Mouse (Mus musculus) midbrain, embryonic 11.5 days (tissue): Measurements from ENCODE around the gene Alpl. TPM values are rescaled to one million over a fixed set of nuclear protein-coding genes. Genes with fewer than 3 reads are reported as not detected.

Experiments
- ATAC-seq: fragments of 200-750 bp; cut with Nextera tagmentation; 2 replicates; pipeline ENCODE4 v1.8.0; 2017; ENCODE audit warnings: moderate TSS enrichment, moderate library complexity; ENCODE audit not compliant: low FRiP score
- DNase-seq: peaks from one replicate; pipeline ENCODE4 v3.0.0; 2015; ENCODE audit warnings: low spot score; ENCODE audit errors: missing footprints
- H3K27ac ChIP-seq: fragments of 300-500 bp; sonication (generic); 2 replicates; pipeline ENCODE4 v1.5.1; 2014; ENCODE audit warnings: low read depth, low read length
- H3K27me3 ChIP-seq: fragments of 300-500 bp; sonication (generic); 2 replicates; pipeline ENCODE4 v1.6.1; 2014; ENCODE audit warnings: mild to moderate bottlenecking, low read length, moderate library complexity, mixed read lengths; ENCODE audit not compliant: control insufficient read depth, insufficient read depth
- H3K36me3 ChIP-seq: fragments of 300-500 bp; sonication (generic); 2 replicates; pipeline ENCODE4 v1.6.1; 2014; ENCODE audit warnings: mild to moderate bottlenecking, low read length, moderate library complexity, mixed read lengths; ENCODE audit not compliant: control insufficient read depth, insufficient read depth
- H3K4me1 ChIP-seq: fragments of 300-500 bp; sonication (generic); 2 replicates; pipeline ENCODE4 v1.6.1; 2014; ENCODE audit warnings: low read length; ENCODE audit not compliant: control insufficient read depth, insufficient read depth
- H3K4me2 ChIP-seq: fragments of 300-500 bp; sonication (generic); 2 replicates; pipeline ENCODE4 v1.6.1; 2014; ENCODE audit warnings: mild to moderate bottlenecking, moderate library complexity
- H3K4me3 ChIP-seq: fragments of 300-500 bp; sonication (generic); 2 replicates; pipeline ENCODE4 v1.5.1; 2014; ENCODE audit warnings: low read depth, low read length
- H3K9ac ChIP-seq: fragments of 300-500 bp; sonication (generic); 2 replicates; pipeline ENCODE4 v1.6.1; 2014; ENCODE audit warnings: low read length
- H3K9me3 ChIP-seq: fragments of 300-500 bp; sonication (generic); 2 replicates; pipeline ENCODE4 v1.6.1; 2016; ENCODE audit warnings: low read length; ENCODE audit not compliant: control insufficient read depth
- WGBS: fragments of 180-500 bp; shearing (Covaris S2); extraction: QIAGEN DNeasy Blood & Tissue Kit; methylation state at CpG from one replicate; pipeline ENCODE4 v1.1.7; 2014; 5-methylcytosine and 5-hydroxymethylcytosine counted together
- polyA plus RNA-seq: library from polyadenylated mRNA; unstranded; fragments of >200 nt; fragmentation: Nextera tagmentation; extraction: Ambion mirVana; gene quantifications from 2 replicates; pipeline ENCODE4 v1.2.1, GENCODE M21; 2014

The Alpl gene
- polyA plus RNA-seq, 1 experiment from 2014 or later: 23.7 TPM

DNA sequence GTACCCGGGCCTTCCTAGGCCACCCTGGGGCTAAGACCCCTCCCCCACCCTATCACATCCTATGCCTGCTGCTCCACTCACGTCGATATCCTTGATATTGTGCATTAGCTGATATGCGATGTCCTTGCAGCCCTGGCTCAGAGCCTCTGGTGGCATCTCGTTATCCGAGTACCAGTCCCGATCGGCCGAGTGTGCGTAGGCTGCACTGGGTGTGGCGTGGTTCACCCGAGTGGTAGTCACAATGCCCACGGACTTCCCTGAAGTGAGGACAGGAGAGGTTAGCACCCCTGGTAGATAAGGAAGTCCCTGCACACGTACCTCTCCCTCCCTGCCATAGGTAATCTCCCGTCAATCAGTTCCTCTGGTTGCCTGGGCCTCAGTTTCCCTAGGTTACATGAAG, 43.7 kb downstream of the Alpl start:
- H3K27me3 ChIP-seq: no peaks in the 10 kb centered on the region
- H3K36me3 ChIP-seq: no peaks in the 10 kb centered on the region
- H3K9me3 ChIP-seq: no peaks in the 10 kb centered on the region
- DNase-seq (no peak), ATAC-seq (no peak)
- no peaks in the 10 kb centered on the region for H3K4me1 ChIP-seq
- H3K9ac ChIP-seq: no peak overlapping the region
- WGBS: 82% methylated on average over 15 of the region's 15 CpGs
- H3K27ac ChIP-seq: no peak overlapping the region
- no peak overlapping the region for H3K4me2 ChIP-seq
- H3K4me3 ChIP-seq: no peak overlapping the region

DNA sequence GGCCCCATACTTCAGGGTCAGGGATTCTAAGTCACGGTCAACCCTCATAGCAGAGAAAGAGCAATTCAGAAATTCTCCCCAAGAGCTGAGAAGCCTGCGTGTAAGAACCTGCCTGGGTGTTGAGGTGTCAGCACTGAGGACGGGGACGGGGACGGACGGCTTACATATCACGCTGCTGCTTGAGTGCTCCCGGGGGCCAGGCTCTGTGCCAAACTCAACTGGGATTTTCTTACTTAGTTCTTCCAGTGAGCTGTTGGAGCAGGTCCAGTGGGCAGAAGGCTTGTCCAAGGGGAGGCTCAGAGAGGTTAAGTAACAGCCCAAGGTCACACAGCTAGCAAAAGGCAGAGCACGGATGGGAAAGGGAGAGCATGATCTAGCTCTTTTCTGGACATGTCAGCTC, 44.5 kb downstream of the Alpl start:
- ATAC-seq (no peak), DNase-seq (no peak)

GRCm38 (mm10) chr4:137751310-137751709, 44.9 kb downstream of the Alpl start:
- Histone ChIP-seq H3K27ac (no peak overlapping the region), H3K4me2 (no peak overlapping the region), H3K4me1 (no peaks in the 10 kb centered on the region), H3K36me3 (no peaks in the 10 kb centered on the region), H3K9me3 (no peaks in the 10 kb centered on the region), H3K4me3 (no peak overlapping the region), H3K27me3 (no peaks in the 10 kb centered on the region), H3K9ac (no peak overlapping the region)
- 0 out of 2 replicates have a peak, but pooled peaks have one; percentile 16 for ATAC-seq
- DNase-seq: no peak
- 86% methylated on average over 8 of the region's 8 CpGs for WGBS

More for the DNA sequence above, 44.5 kb downstream of the Alpl start:
- no peak overlapping the region for H3K4me2 ChIP-seq
- H3K9ac ChIP-seq: no peak overlapping the region
- no peaks in the 10 kb centered on the region for H3K4me1 ChIP-seq
- no peak overlapping the region for H3K27ac ChIP-seq
- H3K36me3 ChIP-seq: no peaks in the 10 kb centered on the region
- no peaks in the 10 kb centered on the region for H3K27me3 ChIP-seq
- 89% methylated on average over 9 of the region's 9 CpGs for WGBS
- H3K4me3 ChIP-seq: no peak overlapping the region
- no peaks in the 10 kb centered on the region for H3K9me3 ChIP-seq

GRCm38 (mm10) chr4:137750121-137750520, 46.1 kb downstream of the Alpl start:
- Histone ChIP-seq H3K36me3 (no peaks in the 10 kb centered on the region), H3K4me2 (no peak overlapping the region), H3K4me1 (no peaks in the 10 kb centered on the region), H3K4me3 (no peak overlapping the region), H3K27ac (no peak overlapping the region), H3K9ac (0 out of 2 replicates have a peak overlapping the region, but pooled peaks have one; percentile 9), H3K27me3 (no peaks in the 10 kb centered on the region), H3K9me3 (no peaks in the 10 kb centered on the region)
- whole genome bisulfite sequencing: 84% methylated on average over 9 of the region's 9 CpGs
- ATAC-seq (no peak), DNase-seq (no peak)

- Histone ChIP-seq H3K9me3 (no peaks in the 10 kb centered on the region), H3K9ac (0 out of 2 replicates have a peak overlapping the region, but pooled peaks have one; percentile 9), H3K36me3 (no peaks in the 10 kb centered on the region), H3K4me1 (no peaks in the 10 kb centered on the region), H3K4me3 (no peak overlapping the region), H3K27ac (no peak overlapping the region), H3K27me3 (no peaks in the 10 kb centered on the region), H3K4me2 (no peak overlapping the region)
- WGBS: 88% methylated on average over 9 of the region's 9 CpGs
- DNase-seq (no peak), ATAC-seq (no peak)
These were observed 46.5 kb downstream of the Alpl start for GRCm38 (mm10) chr4:137749680-137750079.

- Histone ChIP-seq H3K27ac (no peak overlapping the region), H3K4me3 (no peak overlapping the region), H3K4me1 (no peaks in the 10 kb centered on the region), H3K4me2 (no peak overlapping the region), H3K27me3 (no peaks in the 10 kb centered on the region), H3K9ac (no peak overlapping the region), H3K9me3 (no peaks in the 10 kb centered on the region), H3K36me3 (no peaks in the 10 kb centered on the region)
- 75% methylated on average over 4 of the region's 4 CpGs for WGBS
- DNase-seq: no peak
- ATAC-seq: no peak
These were observed 47.5 kb downstream of the Alpl start for GRCm38 (mm10) chr4:137748726-137749125.

- no peak overlapping the region for H3K4me2 ChIP-seq
- no peak overlapping the region for H3K4me3 ChIP-seq
- ATAC-seq: no peak
- no peaks in the 10 kb centered on the region for H3K4me1 ChIP-seq
- no peaks in the 10 kb centered on the region for H3K9me3 ChIP-seq
- no peaks in the 10 kb centered on the region for H3K27me3 ChIP-seq
- no peaks in the 10 kb centered on the region for H3K36me3 ChIP-seq
- 83% methylated on average over 5 of the region's 5 CpGs for WGBS
- no peak overlapping the region for H3K9ac ChIP-seq
- no peak overlapping the region for H3K27ac ChIP-seq
- no peak for DNase-seq
These were observed 48.6 kb downstream of the Alpl start for GRCm38 (mm10) chr4:137747590-137747989.

GRCm38 (mm10) chr4:137747091-137747490, 49.1 kb downstream of the Alpl start:
- no peak overlapping the region for H3K4me2 ChIP-seq
- H3K4me3 ChIP-seq: no peak overlapping the region
- WGBS: 86% methylated on average over 9 of the region's 9 CpGs
- no peak overlapping the region for H3K9ac ChIP-seq
- no peak overlapping the region for H3K27ac ChIP-seq
- ATAC-seq: no peak
- no peaks in the 10 kb centered on the region for H3K4me1 ChIP-seq
- no peaks in the 10 kb centered on the region for H3K27me3 ChIP-seq
- H3K9me3 ChIP-seq: no peaks in the 10 kb centered on the region
- H3K36me3 ChIP-seq: no peaks in the 10 kb centered on the region
- DNase-seq: no peak

DNA sequence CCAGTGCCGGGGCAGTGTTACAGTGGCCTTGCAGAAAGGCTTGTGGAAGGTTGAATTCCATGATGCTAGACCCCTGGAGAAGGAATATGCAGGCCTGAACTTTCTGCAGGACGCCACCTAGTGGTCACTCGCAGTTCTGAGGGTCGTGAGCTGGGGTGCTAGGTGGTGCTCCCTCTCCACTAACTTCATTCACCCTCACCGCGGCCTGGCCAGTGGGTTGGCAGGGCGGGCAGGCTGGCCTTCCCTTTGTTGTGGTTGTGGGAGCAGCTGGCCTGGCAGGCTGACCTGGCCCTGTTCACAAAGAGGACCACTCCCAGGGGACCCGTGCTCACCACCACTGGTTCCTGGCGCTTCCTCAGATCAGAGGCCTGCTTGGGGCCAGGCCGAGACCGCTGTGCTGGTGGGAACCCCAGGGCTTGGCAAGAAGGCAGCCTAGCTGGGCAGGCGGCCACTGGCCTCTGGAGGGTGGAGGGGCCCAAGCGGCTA, 51.7 kb downstream of the Alpl start:
- ATAC-seq (no peak), DNase-seq (no peak)
- Histone ChIP-seq H3K36me3 (no peaks in the 10 kb centered on the region), H3K4me3 (no peak overlapping the region), H3K27me3 (no peaks in the 10 kb centered on the region), H3K9ac (no peak overlapping the region), H3K9me3 (no peaks in the 10 kb centered on the region), H3K4me1 (no peaks in the 10 kb centered on the region; the same call in 1 of the 2 replicates), H3K4me2 (no peak overlapping the region), H3K27ac (no peak overlapping the region)
- 64% methylated on average over 13 of the region's 13 CpGs for WGBS
